Mouse (Mus musculus) embryo, embryonic 11.5 days (tissue): ENCODE data around the gene Chpf.

ENCODE experiments used
- DNase-seq: peaks from one replicate; pipeline ENCODE4 v3.0.0-alpha.2; 2012; ENCODE audit warnings: low read depth, low spot score

Gene Chpf

DNA sequence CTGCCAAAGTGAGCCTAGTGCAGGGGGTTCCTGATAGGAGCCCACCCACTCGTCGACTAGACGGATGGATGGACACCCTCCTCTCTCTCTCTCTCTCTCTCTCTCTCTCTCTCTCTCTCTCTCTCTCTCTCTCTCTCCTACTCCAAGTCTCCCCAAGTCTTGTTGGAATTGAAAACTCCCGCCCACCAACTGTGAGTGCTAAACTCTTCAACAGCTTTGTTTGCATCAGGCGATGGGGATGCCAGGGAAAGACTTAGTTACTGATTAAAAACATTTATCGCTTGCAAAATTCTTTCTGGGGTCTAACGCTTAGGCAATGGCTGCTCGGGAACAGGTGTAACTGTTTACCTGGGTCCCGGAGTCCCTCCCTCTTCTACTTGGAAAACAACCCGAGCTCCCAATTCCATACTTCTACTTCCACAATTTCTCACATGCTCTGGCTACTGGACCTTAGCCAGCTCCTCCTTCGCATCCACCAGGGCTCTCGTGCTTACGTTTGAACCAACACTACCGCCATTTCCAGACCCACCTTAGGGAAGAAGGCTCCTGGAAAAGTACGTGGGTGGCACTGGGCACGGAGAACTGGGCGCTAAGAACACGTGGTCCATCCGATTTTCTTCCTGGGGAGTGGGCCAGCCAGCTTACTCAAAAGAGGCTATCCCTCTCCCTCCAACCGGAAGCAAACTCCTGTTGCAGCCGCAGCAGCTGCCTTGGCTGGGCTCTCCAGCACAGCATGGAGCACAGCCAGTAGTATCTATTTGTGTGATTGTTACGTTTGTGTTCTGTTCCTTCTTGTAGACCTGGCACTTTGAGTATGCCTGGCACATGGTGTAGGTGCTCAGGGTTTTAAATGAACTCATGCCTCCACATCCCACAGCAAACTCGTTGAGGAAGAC lies 20.1 kb downstream of the Chpf start:
- DNase-seq = no peak

DNA sequence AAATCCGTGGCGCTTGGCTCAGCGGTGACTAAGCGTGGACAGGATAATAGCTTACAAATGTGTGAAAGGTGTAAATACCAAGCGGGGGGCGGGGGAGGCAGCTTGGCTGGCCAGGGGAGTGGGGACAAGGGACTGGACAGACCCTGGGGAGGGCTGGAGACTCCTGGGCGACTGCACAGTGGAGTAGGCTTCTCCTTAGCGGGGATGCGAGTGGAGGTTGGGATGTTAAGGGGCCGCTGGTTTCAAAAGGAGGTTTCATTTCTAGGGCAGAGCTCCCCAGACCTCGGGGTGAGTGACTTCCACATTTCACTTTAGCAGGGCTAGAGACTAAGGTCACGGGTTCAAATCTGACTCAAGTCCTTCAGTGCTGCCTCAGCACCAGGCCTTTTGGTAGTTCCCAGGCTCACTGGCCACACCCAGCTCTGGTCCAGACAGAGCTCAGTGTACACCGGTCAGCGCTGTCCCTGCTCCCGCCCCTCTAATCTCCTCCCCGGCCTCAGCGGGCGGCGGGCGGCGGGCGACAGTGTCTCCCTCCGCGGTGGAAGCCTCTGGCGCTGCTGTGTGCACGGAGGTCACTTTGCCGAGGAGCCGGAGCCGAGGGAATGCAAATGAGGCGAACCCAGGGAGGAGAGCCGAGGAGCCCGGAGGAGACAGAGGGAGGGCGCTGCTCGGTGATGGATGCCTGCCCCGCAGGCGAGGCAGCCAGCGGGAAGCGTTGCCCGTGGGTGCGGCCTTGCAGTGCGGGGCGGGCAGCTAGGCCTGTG lies 20.9 kb downstream of the Chpf start:
- DNase-seq = no peak

GRCm38 (mm10) chr1:75457710-75458024 lies 21.4 kb downstream of the Chpf start:
- DNase-seq = no peak

DNA sequence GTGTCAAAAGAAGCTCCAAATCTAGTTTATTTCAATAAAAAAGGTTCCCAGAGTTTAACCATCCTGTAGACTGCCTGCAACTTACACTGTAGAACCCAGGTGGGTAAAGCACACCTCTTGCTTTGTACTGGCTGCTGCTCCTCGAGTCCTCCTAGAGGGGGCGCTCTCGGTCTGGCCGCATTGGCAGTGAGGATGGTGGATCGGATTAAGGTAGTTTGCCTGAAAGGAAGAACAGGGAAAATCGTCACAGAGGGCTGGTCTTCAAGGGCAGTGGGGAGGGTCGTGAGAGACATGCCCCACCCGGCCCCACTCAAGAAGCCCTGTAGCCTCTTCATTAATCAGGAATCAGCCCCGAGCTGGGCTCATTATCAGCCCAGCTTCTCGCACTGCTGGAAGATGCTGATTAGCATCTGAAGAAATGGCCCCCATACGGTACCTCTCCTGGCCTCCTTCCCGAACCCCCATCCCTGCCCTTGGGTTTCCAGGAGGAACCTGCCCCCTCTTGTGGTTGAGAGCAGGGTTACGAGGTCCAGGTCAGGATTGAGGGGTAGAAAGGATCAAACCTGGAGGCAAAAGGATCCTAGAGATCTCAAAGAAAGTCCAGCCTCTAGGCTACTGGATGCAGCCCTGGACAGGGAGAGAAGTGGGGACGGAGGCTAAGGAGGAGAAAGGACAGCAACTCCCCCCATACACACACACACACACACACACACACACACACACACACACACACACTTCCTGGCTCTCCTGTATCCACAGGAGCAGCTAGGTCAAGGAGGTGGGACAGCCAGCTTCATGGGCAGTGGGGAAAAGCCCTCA lies 22.2 kb downstream of the Chpf start:
- DNase-seq = no peak

DNA sequence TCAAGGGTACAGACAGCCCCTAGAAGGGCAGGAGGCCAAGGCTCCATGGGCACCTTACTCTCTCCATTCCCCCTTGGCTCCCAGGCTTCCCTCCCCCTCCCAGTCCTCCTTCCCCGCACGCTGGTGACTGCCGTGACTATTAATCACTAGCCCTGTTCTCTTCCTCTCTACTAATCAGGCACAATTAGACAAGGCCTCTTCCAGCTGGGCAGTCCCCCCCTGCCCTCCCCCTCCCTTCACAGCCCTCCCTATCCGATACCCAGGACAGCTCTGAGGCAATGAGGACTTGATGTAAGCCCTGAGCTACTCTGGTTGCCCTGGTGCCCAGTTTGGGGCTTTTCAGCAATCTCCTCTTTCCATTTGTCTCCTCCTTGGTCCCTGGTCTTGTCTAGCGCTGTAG lies 23.2 kb downstream of the Chpf start:
- no peak for DNase-seq

- no peak for DNase-seq
Measured at GRCm38 (mm10) chr1:75455433-75455832, 23.7 kb downstream of the Chpf start.

DNA sequence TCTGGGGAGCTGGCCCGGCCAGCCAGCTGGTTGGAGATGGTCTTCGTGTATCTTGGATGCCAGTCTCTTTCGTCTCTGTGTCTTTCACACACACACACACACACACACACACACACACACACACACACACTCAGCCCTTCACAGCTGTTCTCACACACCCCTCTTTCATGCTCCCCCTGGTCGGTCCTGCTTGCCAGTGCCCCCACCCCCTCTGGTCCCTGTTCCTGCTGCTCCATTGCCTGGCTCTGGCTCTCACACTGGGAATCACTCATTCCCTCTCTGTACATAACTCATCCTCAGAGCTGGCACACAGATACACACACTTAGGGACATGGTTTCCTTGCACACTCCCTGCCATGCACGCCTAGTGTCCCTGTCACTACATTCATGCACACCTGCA lies 27.2 kb downstream of the Chpf start:
- no peak for DNase-seq

DNA sequence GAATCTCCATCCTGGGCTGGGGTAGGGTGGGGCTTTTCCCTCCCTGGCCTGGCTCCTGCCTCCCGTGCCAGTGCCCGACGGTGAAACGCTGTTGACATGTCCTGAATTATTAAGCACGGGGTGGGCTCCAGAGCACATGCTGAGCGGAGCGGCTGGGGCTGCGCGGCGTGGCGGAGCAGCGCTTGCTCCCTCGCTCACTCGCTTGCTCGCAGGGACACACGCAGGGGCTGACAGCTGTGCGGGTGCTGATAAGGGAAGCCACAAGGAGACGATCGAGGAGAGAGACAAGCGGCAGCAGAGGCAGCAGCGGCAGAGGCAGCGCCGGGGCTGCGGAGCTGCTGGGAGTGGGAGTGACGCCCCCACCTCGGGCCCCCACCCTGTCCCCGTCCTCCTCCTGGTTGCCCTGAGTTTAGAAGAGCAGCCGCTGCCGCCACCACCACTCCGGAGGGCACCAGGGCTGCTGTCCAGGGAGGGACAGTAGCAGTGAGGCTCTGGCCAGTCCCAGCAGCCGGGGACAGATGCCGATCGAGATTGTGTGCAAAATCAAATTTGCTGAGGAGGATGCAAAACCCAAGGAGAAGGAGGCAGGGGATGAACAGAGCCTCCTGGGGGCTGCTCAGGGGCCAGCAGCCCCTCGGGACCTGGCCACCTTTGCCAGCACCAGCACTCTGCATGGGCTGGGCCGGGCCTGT lies 28.6 kb downstream of the Chpf start, which contains the start of gene Asic4:
Gene Asic4, plus strand, starts transcription at position 123 of the 692 bp plus-strand sequence.
- no peak for DNase-seq

DNA sequence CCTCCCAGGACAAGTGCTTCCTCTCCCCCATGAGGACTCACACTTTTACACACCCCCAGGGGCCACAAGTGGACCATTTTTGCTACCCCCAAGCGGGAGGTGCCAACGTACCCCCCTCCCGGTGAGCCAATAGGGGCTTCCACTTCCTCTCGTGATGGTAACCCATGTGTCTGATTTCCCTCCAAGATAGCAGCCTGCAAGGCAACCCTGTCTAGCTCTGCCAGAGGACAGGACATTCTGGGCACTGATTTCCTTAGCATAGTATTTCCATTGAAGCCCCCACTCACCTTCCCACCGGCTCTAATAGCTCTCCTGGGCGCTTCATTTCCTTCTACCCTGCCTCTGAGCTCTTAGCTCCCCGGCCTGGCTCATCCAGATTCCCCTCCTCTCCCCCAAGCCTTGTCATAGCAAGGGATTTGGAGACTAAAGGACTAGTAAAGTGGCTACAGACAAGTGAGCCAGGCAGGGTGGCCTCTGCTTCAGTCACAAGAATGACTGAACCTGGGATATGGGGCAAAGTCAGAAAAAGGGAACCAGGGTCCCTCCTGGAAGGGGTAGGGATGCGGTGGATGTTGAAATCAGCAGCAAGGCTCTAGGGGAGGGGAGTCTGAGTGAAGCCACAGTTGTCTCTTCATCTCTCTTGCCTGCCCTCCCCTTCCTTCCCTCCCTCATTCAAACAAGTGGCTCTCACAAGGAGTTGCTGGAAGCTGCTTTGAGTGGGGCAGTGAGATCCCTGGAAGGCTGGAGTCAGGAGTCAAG lies 29.6 kb downstream of the Chpf start:
- no peak for DNase-seq

- no peak for DNase-seq
Measured at GRCm38 (mm10) chr1:75448937-75449336, 30.2 kb downstream of the Chpf start.

- DNase-seq = no peak
Measured at GRCm38 (mm10) chr1:75448052-75448431, 31.1 kb downstream of the Chpf start.

DNA sequence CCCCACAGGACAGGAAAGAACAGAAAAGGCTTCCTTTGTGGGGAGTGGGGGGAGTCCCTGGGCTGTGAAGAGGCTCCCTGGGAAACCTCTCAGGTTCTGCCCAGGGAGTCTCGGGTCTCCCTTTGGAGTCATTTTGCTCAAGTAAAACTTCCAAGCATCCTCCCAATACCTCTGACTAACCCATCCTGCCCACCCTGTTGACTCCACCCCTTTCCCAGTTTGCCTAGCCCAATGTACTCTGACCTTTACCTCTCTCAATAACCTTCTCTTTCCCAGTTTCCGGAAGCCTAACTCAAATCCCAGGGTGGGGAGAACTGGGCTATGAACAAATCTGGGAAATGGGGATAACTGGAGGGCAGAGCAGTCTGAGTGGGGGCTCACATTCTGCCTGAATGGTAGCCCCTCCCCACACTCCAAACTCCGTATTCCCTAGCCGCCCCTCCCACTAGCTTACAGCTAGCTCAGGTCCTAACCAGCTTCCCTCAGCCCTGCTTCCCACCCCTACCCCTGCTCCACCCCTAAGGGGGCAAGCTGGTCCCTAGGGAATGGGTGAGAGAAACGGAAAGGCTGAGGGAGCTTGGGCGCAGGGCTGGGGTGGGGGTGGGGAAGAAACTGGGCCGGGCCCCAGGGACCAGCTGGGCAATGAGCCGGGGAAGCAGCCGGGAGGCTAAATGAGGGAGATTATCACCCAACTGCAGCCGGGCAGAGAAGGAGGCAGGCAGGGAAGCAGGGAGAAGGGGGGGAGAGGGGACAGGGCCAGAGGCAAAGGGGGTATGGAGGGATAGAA lies 31.6 kb downstream of the Chpf start:
- DNase-seq = no peak

DNA sequence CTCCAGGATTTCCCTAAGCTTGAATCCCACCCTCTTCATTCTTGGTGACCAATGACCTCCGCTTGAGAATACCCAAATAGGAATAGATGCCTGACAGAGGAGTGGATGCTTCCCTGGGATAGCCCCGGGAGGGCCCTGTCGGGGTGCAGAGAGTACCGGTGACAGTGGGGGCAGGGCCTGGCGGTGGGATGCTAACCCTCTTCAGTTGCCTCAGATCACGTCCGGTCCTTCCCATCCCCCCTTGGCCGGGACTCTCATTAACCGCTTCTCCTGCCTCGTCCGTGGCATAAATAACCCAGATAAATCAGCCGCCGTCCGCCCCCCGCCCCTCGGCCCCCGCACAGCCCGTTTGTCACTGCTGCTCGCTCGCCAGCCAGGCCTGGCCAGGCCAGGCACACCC lies 32.5 kb downstream of the Chpf start:
- DNase-seq = no peak

DNA sequence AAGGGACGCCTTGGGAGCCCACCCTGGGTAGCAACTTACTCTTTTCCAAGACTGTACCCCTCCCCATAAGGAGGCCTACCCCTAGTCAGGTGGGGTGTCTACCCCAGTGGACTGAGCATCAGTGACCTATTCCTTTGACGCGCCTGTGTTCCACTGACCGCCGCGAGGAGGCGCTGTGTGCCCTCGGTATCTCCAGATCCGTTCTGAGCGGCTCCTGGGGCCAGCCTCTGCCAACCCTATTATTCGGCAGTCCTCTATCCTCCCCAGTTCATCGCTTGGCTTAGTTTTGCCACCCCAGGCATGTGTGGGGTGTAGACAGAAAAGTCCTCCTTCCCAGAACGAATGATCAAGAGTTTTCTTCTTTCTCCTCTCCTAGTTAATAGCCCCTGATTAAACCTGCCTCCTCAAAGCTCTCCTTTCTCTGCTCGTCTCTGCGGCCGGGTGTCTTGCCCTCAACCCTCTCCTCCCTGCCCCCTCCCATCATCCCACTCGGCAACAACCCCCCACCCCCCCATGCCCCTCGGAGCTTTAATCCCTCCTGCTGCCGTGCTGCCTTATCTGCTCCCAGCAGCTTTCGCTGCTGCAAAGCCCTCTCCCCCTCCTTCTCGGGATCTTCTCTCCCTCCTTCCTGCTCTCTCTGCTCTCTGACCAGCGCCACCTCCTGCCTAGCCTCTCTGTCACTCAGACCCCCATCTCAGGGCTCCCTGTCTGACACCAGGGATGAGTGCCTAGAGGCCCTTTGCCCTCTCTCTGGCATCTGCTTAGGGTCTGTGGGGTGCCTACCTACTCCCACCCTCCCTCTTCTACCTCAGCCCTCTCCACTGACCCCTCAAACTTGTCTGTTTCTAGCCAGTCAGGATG lies 33.1 kb downstream of the Chpf start:
- no peak for DNase-seq

GRCm38 (mm10) chr1:75445141-75445701 lies 33.9 kb downstream of the Chpf start:
- DNase-seq = no peak

DNA sequence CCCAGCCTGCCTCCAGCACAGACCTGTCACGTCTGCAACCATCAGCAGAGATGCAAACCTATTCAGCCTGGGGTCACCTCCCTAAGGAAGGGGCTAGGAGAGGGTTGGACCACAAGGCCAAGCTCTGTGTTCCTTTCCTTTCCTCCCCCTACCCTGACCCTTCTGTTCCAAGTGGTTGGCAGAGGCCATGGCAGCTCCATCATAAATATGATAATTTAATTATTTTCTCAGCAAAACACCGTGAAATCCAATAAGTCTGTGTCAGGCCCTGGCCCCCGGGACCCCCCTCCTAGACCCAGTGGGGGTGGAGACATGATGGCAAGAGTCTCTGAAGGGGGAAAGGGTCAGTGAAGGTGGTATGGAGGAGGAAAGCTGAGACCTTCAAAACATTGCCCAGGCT lies 34.9 kb downstream of the Chpf start:
- DNase-seq = no peak

DNA sequence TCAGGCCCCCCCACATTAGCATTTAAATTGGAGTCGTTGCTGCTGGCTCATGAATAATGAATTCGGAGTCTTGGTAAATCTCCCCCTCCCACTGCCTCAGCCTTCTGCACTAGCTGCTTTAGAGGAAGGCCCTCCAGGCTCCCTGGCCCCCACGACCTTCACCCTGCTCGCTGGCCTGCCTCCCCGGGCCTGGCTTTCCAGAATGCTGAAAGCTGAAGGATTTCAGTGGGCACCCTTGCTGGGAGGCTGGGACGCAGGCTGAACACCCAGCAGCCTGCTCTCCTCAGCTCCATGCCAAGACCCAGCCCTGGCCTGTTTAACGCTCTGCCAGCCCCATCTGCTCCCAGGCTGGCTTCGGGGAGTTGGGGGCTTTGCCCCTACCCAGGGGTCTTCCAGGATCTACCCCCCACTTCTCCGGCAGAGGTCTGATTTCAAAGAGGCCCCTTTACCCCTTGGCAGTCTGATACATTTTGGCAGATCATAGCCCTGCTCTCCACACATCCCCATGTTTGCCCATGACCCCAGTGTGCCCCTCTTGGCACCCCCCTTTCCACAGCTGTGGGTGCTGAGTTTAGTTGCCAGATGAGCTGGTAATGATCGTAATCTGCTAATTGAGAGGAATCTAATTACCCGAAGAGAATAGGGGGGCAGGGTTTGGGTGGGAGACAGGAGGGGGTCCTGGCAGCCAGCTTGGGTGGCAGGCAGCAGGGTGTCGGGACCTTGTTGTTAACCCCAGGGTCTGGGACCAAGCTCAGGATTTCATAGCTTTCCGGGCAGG lies 35.7 kb downstream of the Chpf start:
- no peak for DNase-seq

DNA sequence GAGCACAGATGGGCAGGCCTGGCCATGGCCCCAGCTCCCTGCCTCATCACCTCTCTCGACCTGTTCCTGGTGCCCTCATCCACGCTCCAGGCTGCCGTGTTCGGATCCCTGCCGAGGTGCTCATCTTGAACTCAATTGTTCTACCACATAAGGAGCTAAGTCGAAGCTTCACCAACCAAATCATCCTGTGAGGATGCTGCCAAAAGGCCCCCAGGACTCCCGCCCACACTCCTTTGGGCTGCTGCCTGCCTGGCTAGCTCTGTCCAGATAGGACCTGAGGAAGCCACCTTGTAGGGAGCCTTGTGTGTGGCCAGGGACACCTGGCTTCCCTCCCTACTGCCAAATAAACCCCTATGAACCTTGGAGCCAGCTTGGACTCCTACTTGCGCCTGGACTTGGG lies 36.3 kb downstream of the Chpf start:
- no peak for DNase-seq
